Mouse (Mus musculus) limb, embryonic 14.5 days (tissue): ENCODE results near the gene Frat2. TPM values are rescaled to one million over a fixed set of nuclear protein-coding genes. Genes with fewer than 3 reads are reported as not detected.

Experiments
- ATAC-seq: fragments of 200-750 bp; cut with Nextera tagmentation; 2 replicates; pipeline ENCODE4 v1.8.0; 2017; ENCODE audit warnings: low read depth, moderate number of reproducible peaks, moderate TSS enrichment; ENCODE audit not compliant: low FRiP score
- DNase-seq: peaks from one replicate; pipeline ENCODE4 v3.0.0-alpha.2; 2015; ENCODE audit warnings: low spot score
- H3K27ac ChIP-seq: fragments of 300-500 bp; sonication (generic); replicated peaks from 2 replicates; pipeline ENCODE4 v1.5.1; 2014; ENCODE audit warnings: low read depth, mild to moderate bottlenecking, low read length, moderate library complexity, mixed read lengths
- H3K27me3 ChIP-seq: fragments of 300-500 bp; sonication (generic); 2 replicates; pipeline ENCODE4 v1.6.1; 2014; ENCODE audit warnings: low read length, mixed read lengths; ENCODE audit not compliant: control insufficient read depth, insufficient read depth
- H3K36me3 ChIP-seq: fragments of 300-500 bp; sonication (generic); 2 replicates; pipeline ENCODE4 v1.6.1; 2014; ENCODE audit warnings: mild to moderate bottlenecking, low read length, moderate library complexity, mixed read lengths; ENCODE audit not compliant: control insufficient read depth, insufficient read depth
- H3K4me1 ChIP-seq: fragments of 300-500 bp; sonication (generic); 2 replicates; pipeline ENCODE4 v1.6.1; 2014; ENCODE audit warnings: antibody characterized with exemption, low read length, mixed read lengths; ENCODE audit not compliant: control insufficient read depth, insufficient read depth
- H3K4me2 ChIP-seq: fragments of 300-500 bp; sonication (generic); replicated peaks from 2 replicates; pipeline ENCODE4 v1.6.1; 2014; ENCODE audit warnings: low read depth, mild to moderate bottlenecking, low read length, moderate library complexity; ENCODE audit not compliant: severe bottlenecking
- H3K4me3 ChIP-seq: fragments of 300-500 bp; sonication (generic); replicated peaks from 2 replicates; pipeline ENCODE4 v1.5.1; 2014; ENCODE audit warnings: low read length
- H3K9ac ChIP-seq: fragments of 300-500 bp; sonication (generic); 2 replicates; pipeline ENCODE4 v1.6.1; 2014; ENCODE audit warnings: mild to moderate bottlenecking, low read depth, low read length, moderate library complexity; ENCODE audit not compliant: severe bottlenecking
- H3K9me3 ChIP-seq: fragments of 300-500 bp; sonication (generic); 2 replicates; pipeline ENCODE4 v1.6.1; 2016; ENCODE audit warnings: low read length; ENCODE audit not compliant: control insufficient read depth
- POLR2A ChIP-seq: fragments of 200-500 bp; IDR thresholded peaks from 2 replicates; pipeline ENCODE4 v1.8.0; 2012; ENCODE audit warnings: inconsistent platforms, mild to moderate bottlenecking, moderate library complexity, borderline replicate concordance; ENCODE audit not compliant: insufficient read depth, insufficient read length; ENCODE audit errors: extremely low read depth
- WGBS: fragments of 180-500 bp; shearing (Covaris S2); extraction: QIAGEN DNeasy Blood & Tissue Kit; methylation state at CpG from one replicate; pipeline ENCODE4 v1.1.7; 2014; 5-methylcytosine and 5-hydroxymethylcytosine counted together
- polyA plus RNA-seq, 2 experiments: library from polyadenylated mRNA; depleted of rRNA in 1 of 2; stranded (reverse) in 1 of 2; unstranded in 1 of 2; fragments of >200 nt; fragmentation: Nextera tagmentation in 1 of 2; extraction: Ambion mirVana in 1 of 2; gene quantifications; 2 replicates each; pipeline versions ENCODE4 v1.2.1 to v1.2.3; 2012 to 2014

Gene Frat2
- polyA plus RNA-seq, 2 experiments, result 1.9 to 3.6 TPM

DNA sequence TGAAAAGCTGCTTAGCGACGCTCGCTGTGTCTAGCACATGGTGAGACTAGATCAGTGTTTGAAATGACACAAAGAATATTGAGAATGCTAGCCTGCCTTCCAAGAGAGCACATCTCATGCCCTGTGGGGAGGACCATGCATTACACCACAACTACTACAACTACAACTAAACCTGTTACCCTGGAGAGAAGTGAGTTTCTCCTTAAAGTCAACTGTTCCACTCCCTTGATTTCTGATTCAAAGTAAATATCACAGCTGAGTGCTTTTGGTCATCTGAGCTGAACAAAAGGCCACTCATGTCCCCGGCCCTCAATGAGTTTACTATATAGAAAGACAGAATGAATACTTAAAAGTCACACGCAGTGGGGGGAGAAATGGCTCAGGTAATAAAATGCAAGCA is 37.9 kb downstream of the Frat2 start:
- no peak for TF ChIP-seq POLR2A
- Histone ChIP-seq H3K9ac (no peak overlapping the region), H3K27me3 (no peaks in the 10 kb centered on the region), H3K4me2 (no peak overlapping the region), H3K36me3 (no peaks in the 10 kb centered on the region), H3K4me1 (no peaks in the 10 kb centered on the region), H3K4me3 (no peak overlapping the region), H3K9me3 (no peaks in the 10 kb centered on the region), H3K27ac (no peak overlapping the region)
- ATAC-seq (no peak), DNase-seq (no peak)
- WGBS, result 86% methylated on average over 5 of the region's 5 CpGs

DNA sequence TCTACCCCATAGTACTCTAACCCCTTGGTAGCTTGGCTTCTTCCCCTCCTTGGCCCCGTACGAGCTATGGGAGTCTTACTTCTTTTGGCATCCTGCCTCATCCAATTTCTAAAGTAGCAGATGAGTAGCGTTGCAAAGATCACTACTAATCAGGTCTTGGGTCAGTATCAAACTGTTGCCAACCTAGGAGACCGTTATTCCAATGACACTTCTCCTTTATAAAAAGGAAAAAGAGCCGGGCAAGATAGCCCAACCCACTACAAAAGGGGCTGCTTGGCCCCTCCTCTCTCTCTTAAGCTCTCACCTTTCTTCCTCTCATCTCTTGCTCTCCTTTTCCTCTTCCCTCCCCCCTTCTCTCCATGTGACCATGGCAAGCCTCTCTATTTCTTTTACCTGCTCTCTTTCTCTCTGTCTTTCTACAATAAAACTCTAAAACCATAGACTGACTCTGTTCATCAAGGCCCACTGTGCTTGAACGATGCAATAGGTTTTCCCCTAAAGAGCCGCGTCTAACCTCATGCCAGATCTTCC is 39.8 kb downstream of the Frat2 start:
- H3K36me3 ChIP-seq, result no peaks in the 10 kb centered on the region
- no peak for TF ChIP-seq POLR2A
- no peak overlapping the region for H3K9ac ChIP-seq
- no peaks in the 10 kb centered on the region for H3K27me3 ChIP-seq
- ATAC-seq (no peak), DNase-seq (no peak)
- H3K4me2 ChIP-seq, result no peak overlapping the region
- H3K27ac ChIP-seq, result no peak overlapping the region
- H3K4me1 ChIP-seq, result no peaks in the 10 kb centered on the region
- no peak overlapping the region for H3K4me3 ChIP-seq
- no peaks in the 10 kb centered on the region for H3K9me3 ChIP-seq
- 80% methylated on average over 8 of the region's 8 CpGs for WGBS

DNA sequence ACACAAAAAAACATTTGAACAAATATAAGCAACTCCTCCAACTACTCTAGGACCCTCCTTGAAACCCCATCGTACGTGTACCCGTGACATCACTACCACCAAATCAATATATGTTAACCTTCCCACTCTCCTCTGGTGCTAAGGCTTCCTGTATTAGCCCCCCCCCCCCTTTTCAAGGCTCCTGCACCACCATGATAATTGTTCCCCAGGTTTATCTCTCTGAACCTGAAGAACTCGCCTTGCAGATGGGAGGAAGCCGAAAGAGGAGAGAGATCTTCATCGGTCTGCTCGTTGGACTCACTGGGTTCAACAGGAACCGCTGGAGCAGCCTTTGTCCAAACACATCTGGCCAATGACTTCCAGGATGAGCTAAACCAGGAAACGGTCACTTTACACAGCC is 40.4 kb downstream of the Frat2 start:
- WGBS, result 89% methylated on average over 9 of the region's 9 CpGs
- H3K9ac ChIP-seq, result no peak overlapping the region

DNA sequence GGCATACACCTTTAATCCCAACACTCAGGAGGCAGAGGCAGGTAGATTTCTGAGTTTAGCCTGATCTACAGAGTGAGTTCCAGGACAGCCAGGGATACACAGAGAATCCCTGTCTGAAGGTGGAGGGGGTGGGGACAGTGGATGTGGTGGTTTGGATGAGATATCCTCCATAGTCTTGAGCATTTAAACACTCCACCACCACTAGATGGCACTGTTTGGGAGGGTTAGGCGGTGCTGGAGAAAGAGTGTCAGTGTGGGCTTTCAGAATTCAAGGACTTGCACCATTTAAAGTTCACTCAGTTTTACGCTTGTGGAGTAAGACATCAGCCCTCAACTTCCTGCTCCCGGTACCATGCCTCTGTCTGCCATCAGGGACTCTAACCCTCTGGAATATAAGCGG is 42.1 kb downstream of the Frat2 start:
- no peak overlapping the region for H3K4me2 ChIP-seq
- TF ChIP-seq POLR2A, result no peak
- H3K36me3 ChIP-seq, result no peaks in the 10 kb centered on the region
- H3K27me3 ChIP-seq, result no peaks in the 10 kb centered on the region
- no peak for DNase-seq
- H3K9ac ChIP-seq, result no peak overlapping the region
- 89% methylated on average over 4 of the region's 4 CpGs for WGBS
- ATAC-seq, result no peak
- peaks cover 3% of the 10 kb centered on the region; the same call in 1 of the 2 replicates for H3K4me1 ChIP-seq
- no peak overlapping the region for H3K4me3 ChIP-seq
- H3K27ac ChIP-seq, result no peak overlapping the region
- no peaks in the 10 kb centered on the region for H3K9me3 ChIP-seq

More for the DNA sequence above, 40.4 kb downstream of the Frat2 start:
- H3K4me3 ChIP-seq, result no peak overlapping the region
- TF ChIP-seq POLR2A, result no peak
- DNase-seq, result no peak
- no peak for ATAC-seq
- H3K27ac ChIP-seq, result no peak overlapping the region
- no peaks in the 10 kb centered on the region for H3K27me3 ChIP-seq
- no peaks in the 10 kb centered on the region for H3K4me1 ChIP-seq
- H3K4me2 ChIP-seq, result no peak overlapping the region
- H3K9me3 ChIP-seq, result no peaks in the 10 kb centered on the region
- no peaks in the 10 kb centered on the region for H3K36me3 ChIP-seq

DNA sequence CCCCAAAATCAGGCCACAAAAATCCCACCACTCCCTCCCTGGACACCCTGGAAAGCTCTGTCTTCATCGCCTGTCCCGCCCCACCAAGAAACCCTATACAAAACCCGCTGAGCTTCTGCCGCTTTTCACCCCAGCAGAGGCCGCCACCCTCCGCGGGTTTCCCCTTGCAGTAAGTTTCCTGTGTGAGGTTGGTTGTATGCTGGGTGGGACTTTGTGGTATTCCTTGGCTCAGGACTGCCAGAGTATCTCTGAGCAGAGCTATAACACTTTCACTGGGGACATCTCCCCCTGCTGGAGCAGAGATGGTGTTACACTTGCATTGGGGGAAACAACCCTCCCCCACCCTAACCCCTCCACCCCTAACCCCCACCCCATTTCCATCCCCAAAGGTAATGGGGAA is 44.6 kb downstream of the Frat2 start:
- TF ChIP-seq POLR2A, result no peak
- Histone ChIP-seq H3K27ac (no peak overlapping the region), H3K36me3 (no peaks in the 10 kb centered on the region), H3K4me1 (peaks cover 12% of the 10 kb centered on the region), H3K9me3 (no peaks in the 10 kb centered on the region), H3K4me2 (no peak overlapping the region), H3K9ac (no peak overlapping the region), H3K4me3 (no peak overlapping the region), H3K27me3 (no peaks in the 10 kb centered on the region)
- ATAC-seq, result no peak
- no peak for DNase-seq
- 44% methylated on average over 7 of the region's 7 CpGs for WGBS
